Mouse (Mus musculus): ENCODE results near the gene Arntl2.
"Not testable (repeated sequence)": the region's sequence is repeated elsewhere in the genome, so short reads cannot be mapped to it uniquely, and the experiment has no call there.

Arntl2 gene

DNA sequence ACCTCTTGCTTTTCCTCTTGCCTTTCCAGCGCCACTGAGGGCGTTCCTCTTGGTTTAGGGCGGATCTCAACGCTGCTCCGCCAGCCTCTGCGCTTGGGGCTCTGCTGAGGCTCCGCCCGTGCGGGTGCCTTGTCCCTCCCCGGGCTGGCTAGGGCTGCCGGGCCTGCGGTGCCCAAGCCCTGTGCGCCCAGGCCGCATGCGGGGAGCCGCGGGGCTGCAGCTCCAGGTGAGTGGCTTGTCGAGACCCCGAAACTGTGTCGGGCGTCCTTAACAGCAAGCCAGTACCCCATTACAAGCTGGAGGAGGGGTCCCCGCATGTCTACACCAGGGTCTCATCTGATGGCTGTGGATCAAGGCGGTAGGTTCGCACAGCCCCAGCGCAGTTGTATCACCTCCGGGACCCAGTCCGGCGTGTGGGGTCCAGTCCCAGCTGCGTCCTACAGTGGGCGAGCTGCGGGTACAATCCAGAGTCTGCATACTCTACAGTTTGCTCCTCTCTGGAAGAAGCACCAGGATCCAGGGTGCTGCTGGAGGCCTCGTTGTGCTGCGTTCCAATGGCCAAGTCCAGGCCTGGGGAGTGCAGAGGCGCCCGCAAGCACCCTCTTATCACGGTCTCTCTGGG, at the start of gene Arntl2:
Arntl2 (plus strand) TSS at position 132 of the 622 bp plus-strand sequence.
- DNase-seq = peak; percentile 82

DNA sequence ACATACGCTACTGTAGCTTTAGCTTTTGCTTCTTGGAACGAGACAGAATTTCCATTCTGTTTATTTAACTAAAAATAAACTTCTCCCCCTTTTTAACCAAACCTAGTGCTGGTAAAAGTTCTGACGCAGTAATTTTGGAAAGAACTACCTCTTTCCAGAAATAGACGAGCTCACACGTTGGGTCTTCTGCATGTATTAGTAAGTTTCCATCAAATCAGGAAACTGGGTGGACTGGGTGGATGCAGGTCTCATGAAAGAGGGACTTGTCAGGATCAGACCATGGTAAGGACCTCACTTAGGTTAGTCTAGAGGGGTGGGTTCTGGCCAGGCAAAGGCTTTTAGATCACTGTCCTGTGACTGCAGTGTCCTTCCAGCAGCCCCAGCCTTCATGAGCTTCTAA, 49.3 kb upstream of the Arntl2 start:
- no peak for DNase-seq

DNA sequence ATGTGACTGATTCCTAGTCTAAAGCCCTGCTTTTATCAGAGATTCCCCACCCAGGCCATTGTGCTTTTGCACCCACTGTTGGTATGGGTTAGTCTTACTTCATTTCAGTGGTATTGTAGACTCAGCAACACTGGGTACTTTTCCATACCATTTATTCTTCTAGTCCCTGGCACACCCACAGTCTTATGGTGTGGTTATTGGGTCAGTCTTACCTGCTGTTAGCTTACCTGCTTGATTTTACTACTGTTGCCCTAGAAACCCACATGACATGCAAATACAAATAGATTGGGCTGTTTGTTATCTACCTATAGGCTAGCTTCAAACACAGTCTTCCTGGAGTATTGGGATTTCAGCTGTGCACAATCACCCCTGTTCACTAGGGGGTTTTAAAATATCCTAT, 48.8 kb upstream of the Arntl2 start:
- DNase-seq = no peak

DNA sequence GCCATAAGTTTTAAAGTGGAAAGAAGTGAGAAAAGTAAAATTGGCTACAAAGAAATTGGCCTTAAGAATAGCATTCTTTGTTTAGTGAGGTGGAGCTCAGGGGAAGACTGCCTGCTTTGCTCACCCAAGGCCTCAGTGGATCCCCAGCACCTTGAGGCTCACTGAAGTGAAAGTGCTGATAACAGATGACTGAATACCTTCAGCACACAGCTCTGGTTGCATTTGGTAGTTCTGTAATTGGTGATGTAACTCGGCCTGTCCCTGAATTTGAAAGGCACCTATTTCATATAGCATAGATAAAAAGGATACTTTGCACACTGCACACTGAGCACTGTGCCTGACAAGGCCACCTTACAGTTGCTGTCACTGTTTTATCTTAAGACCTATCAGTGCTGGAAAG, 47.6 kb upstream of the Arntl2 start:
- DNase-seq = no peak

DNA sequence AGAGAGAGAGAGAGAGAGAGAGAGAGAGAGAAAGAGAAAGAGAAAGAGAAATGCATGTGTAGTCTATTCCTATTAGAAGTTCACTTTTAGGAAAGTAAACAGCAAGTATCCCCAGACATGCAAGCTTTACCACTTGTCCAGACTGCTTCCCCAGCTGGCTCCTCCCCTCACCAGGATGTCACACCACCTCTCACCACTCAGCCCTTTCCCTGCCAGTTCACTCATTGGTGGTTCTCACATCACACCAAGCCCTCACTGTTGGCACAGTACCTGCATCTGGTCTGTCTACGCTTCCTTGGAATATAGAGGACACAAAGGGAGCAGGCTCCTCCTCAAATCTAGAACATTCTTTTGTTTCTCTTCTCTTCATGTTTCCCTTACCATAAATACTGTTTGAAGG, 44.2 kb upstream of the Arntl2 start:
- DNase-seq = peak; percentile 17

DNA sequence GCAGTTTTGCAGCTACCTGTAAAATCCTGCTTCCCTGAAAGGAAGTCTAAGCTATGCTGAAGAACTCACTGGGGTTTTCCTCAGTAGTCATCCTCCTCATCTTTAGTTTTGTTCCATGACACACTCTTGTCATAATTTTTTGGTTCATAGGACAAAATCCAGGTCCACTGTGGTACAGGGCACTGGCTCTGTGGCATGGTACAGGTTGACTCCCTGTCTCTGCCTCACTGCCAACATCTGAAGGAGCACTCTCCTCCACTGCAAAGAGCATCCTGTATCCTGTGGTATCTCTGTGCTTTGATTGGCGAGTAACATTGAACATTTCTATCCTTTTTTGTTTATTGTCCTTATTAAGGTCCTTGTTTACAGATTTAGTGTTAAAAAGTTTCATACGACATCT, 43.7 kb upstream of the Arntl2 start:
- no peak for DNase-seq

DNA sequence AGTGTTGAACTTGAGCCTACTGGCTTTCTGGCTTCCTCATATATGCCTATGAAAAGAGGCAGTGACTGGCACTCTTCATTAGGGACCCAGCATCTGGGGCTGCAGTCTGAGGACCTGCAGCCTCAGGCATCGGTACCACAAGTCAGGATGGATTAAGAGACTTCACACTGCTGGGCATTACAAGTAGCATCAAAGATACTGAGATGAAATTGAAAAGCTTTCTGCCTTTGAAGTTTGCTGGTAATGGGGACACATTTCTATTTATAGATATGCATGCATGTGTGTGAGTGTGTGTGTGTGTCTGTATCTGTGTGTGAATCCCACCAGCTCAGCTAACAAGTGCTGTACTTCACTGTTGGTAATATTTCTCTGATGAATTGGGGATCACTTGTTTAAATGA, 43.2 kb upstream of the Arntl2 start:
- DNase-seq = no peak

DNA sequence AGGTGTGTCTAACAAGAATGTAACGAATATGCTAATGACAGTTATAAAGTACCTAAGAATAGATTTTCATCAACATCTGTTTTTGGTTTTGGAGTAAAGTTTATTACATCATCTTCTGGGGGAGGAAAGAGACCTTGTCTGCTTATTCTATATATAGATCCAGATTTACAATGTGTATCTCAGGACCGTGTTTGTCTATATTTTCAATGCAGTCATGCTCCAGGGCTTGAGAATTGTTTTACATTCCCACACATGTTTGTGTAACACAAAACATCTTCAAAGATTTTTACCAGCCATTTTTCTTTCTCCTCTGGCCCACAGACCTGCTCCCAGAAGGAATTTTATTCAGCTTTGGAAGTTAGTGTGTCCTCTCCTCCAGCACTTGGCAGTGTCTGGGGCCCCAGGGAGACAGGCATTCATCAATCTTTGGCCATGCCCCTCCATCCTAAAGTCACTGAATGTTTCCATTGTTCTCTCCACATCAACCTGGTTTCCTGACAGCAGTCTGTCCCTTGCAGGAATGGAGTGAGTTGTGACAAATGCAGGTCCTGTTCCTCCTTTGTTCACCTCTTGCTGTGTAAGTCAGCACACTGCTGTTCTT, 42.2 kb upstream of the Arntl2 start:
- no peak for DNase-seq

DNA sequence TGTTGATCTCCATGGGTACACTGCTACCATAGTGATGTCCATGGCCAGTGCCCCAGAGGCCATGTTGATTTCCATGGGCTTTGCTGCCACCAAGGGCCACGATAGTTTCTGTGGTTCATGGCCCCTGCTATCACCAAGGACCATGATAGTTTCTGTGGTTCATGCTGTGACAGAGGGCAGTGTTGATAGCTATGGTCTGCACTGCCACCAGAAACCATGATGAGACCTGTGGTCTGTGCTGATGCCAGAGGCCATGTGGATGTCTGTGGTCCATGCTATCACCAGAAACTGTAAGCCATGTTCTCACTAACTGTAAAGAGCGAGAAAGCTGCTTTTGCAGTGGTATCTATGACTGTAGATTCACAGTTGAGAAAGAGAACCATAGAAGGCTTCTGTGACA, 40.7 kb upstream of the Arntl2 start:
- no peak for DNase-seq

DNA sequence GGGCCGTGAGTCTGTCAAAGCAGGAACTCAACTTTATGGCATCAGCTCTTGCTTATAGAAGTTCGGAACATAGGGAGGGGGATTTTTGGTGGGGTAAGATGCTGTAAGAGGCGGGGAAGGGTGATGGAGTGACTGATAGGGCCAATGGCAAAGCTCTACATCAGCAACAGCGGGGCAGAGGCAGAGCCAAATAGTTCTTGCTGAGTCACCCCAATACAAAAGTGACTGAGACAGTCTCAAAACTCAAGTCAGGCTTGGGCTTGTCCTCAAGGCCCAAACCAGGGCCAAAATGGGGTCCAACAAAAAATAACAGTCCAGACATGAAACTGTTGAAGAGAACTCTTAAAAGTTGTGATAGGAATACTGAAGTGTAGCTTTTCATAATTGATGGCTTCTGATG, 40.2 kb upstream of the Arntl2 start:
- no peak for DNase-seq

DNA sequence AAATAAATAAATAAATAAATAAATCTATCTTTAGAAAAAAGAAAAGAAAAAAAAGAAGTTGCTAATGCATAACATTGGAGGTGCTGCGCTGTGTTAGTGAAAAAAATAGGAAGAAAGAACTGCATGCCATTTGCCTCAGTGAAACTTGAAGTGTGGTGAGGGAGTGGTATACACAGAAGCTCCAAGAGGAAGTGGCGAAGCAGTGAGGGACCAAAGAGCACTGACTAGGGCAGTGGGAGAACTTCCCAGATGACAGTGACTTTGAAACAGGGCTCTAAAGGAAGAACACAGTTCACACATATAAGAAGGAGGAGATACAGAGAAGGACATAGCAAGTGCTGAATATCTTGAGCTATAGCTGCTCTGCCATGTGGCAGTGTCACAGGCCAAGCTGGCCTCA, 36.8 kb upstream of the Arntl2 start:
- no peak for DNase-seq

DNA sequence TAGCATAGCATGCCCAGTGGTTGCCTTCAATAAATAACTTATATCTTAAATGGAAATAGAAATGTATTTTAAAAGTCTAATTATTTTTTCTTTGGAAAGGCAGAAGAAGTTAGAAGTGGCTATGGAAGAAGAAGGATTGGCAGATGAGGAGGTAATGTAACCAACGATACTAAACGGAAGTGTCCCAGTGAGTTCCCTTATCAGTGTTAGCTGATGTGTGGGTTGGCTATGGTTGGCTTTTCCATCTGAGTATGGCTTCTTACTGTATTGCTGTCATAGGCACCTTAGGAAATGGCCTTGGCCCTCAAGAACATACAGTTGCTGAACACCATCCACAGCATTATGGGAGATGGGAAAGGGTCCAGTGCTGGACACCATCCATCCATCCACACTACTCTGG, 35.8 kb upstream of the Arntl2 start:
- DNase-seq = no peak

DNA sequence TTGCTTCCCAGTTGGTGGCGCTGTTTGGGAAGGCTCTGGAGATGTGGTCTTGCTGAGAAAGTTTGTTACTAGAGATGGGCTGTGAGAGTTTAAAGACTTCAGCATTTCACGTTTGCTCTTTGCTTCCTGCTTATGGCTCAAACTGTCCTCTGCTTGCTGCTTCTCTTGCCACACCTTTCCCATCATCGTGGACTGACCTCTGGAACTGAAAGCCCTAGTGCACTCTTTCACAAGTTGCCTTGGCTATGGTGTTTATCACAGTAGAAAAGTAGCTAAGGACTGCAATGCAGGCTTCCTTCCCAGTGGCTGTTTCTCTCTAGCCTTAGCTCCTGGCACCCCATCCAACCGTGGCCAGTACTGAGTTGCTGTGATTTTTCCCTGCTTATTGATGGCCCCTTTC, 35.1 kb upstream of the Arntl2 start:
- DNase-seq = no peak

DNA sequence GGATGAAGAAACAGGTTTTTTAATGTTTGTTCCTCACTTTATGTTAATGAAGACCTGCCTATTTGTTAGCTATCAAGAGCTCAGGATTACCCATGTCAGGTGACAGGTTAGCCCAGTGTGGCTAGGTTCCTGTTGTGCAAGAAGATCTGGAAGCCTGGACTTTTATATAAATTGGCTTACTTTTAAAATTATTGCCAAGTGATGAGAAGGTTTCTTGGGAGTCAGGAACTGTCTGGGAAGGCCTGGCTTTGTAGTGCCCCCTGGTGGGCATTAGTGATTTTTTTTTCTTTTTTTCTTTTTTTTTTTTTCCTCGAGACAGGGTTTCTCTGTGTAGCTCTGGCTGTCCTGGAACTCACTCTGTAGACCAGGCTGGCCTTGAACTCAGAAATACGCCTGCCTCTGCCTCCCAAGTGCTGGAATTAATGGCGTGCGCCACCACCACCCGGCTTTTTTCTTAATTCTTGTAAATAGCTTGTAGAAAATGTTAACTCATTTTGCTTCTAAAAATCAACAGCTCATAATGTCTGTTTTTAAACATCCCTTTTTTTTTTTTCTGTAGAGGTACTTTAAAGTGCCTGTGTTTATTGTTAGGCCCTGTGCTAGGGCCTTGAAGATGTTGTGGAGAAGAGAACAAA, 33.5 kb upstream of the Arntl2 start:
- peak; percentile 19 for DNase-seq

DNA sequence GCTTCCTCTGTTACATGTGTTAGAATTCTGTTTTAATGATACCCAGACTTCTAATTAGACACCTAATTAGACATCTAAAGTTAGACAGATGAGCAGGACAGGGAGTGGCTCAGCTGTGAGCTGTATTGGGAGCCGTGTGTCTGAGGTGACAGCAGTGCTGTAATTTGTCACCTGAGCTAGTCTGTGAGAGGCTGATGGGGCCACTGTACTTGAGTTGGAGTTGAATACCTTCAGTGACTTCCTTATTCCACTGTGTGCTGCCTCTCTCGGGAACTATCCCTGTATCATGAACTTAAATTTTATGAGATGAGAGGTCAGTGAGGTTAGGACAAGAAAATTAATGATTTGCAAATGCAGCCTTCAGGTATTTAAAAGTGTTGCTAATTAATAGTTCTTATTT, 31.3 kb upstream of the Arntl2 start:
- DNase-seq = no peak

DNA sequence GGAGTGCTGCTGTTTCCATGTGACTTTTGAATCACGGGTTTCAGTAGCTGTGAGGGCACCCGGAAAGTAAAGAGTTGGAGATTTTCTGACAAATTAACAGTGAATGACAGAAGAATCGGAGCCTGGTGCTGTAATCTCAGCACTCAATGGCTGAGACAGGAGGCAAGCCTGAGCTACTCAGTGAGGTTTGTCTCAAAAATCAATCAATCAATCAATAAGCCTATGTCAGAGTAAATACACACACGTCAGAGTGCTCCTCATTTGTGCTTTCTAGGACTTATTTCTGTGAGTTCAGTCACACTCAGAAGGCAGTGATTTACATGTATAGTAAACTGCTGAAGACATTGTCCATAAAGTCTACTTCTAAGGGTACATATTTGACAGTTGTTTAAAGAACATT, 30.6 kb upstream of the Arntl2 start:
- no peak for DNase-seq

DNA sequence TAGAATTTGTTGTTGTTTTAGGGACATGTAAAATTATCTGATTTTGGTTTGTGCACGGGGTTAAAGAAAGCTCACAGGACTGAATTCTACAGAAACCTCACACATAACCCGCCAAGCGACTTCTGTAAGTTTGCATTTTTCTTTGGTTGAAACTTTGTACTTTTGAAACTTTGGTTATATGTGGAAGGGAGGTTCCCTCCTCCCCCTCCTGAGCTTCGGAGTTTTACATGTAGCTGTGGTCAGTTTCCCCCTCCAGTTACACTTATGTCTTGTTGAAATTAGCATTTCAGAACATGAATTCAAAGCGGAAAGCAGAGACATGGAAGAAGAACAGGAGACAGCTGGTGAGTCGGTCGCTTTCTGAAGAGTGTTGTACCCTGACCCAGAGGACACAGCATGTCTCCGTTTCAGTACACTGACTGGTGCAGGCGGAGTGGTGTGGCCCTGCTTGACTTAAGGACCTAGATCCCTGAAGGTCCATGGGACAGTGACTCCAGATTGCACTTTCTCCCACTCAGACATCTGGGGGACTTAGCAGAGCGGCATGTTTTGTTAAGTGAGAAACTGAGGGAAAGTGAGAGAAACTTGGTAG, 26.9 kb upstream of the Arntl2 start:
- DNase-seq = peak; percentile 29

DNA sequence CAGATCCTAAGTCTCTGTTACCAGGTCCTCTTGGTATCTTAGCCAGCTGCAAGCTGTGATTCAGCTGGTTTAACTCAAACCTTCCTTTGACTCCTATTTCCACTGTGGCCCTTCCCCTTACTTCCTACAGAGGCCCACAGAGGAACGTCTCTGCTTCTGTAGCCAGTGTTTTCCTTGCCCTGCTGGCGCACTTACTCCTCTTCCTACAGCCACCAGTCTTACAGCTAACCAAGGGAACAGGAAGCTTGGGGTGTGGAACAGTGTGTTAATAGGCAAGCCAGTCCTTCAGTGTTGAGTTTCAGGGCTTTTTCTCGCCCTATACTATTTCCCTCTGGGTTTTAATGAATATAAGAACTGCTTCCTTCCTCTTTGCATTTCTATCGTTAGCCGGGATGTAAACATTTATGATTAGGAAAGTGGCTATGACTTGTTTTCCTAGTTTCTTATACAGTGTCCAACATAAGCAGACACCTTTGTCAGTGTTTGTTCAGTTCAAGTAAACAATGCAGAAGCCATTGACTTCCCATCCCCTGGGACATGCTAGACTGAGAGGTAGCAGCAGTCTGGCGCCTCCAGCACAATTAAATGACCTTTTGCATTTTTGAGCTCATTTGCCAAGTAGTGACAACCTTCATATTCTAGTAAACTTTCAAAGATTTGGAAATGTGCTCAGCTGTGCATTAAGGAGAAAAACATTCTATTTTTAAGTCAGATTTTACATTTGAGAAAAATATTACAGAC, 25.7 kb upstream of the Arntl2 start:
- DNase-seq = peak; percentile 24

DNA sequence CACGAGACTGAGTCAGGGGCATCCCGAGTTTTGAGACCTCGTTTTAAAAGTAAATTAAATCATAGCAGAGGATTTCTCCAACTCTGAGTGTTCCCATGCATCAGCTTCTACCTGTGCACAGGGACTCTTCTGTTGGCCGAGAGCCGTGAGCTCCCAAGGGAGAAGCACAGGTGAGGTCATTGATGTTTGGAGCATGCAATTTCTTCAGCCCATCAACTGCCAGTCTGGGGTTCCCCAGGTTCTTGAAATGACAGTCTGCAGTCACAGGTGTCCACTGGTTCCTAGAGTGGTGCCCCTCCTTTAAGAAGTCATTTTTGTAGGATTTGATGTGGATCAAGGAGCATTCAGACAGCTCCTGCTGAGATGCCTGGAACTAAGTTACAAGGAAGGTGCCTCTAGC, 25.0 kb upstream of the Arntl2 start:
- DNase-seq = no peak

DNA sequence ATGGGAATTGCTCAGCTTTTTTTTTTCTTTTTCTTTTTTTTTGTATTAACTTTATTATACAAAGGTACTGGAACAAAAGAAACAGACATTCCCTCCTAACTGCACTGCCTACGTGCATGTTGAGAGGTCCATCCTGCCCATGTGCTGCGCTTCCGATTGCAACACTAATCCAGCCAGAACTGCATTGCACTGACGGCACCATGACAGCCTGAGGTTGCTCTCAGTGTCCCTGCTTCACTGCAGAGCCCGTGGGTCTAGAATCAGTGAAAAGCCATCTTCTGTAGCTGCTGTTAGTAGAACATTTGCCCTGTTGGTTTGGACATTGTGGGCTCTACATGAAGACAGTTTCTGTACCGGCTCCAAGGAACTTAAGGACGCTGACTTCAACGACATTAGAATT, 20.0 kb upstream of the Arntl2 start:
- not testable (repeated sequence) for DNase-seq

DNA sequence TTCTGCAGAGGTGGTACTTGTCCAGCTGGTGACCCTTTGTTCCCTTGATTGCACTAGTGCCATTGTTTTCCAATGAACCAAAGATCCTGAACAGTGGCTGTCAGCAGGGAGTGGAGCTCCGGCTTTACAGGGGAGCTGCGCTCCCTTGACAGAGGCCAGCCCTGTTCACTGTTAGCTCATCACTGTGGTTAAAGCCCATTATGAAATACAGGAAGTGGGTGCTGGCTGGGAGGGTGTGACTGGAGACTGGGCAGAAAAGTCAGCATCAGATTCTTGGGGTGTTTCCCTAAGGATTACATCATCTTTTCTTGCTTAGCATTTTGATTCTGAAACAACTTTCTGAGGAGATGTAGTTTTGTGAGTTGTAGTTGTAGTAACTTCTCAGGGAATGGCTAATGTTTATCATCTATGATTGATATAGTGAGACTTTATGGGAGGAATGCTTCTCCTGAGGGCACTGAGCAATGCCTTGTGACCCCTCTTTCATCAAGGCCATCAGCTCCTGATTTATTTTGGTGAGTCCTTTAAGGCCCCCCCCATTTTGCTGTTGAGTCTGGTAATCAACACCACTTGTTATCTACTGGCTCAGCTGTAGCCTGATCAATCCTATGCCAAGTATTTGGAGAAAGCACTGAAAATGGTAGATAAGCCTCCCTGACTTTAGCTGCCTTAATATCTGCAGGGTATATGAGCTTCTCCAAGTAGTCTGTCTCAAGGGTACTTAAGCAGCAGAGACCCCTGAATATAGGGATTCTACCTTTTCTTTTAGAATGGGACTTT, 19.1 kb upstream of the Arntl2 start:
- no peak for DNase-seq

DNA sequence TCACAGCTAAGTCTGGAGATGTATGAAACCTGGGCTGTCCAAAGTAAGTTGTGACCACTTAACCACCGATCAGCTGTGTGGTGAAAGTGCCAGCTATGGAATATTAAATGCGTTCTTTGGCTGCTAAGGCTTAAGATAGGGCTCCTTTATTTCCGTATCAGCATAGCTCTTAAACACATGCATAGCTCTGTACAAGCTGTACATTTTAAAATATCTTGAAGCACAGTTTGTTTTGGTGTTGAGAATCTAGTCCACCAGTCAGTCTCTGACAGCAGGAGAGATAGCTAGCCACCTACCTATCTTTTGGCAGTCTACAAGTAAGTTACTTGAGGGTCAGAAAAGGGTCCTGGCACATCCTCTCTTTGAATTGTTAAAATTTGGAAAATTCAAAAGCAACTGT, 17.8 kb upstream of the Arntl2 start:
- DNase-seq = no peak

DNA sequence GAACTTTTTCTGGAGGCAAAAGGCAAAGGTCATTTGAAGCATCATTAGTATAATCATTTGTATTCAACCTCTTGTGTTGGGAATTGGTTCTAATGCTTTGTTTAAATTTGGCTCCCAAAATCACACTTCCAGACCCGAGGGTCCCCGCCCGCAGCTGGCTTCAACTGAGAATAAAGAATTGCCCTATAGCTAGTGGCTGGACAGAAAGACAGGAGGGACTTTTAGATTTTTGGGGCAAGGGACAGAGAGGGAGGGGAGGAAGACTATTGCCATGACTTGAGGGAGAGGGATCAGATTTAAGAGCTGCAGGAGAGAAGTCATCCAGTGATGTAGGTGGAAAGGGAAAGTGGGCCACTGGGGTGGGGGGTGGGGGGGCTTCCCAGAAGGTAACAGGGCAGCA, 14.3 kb upstream of the Arntl2 start:
- no peak for DNase-seq

Measured in kidney, postnatal 10 days (tissue).